Mouse (Mus musculus): ENCODE measurements around the gene Zfp456. TPM values are rescaled to one million over a fixed set of nuclear protein-coding genes. Genes with fewer than 3 reads are reported as not detected.

The Zfp456 gene
- total and polyA plus RNA-seq, 3 experiments, result 2.4 to 7.4 (median 4.7) TPM

DNA sequence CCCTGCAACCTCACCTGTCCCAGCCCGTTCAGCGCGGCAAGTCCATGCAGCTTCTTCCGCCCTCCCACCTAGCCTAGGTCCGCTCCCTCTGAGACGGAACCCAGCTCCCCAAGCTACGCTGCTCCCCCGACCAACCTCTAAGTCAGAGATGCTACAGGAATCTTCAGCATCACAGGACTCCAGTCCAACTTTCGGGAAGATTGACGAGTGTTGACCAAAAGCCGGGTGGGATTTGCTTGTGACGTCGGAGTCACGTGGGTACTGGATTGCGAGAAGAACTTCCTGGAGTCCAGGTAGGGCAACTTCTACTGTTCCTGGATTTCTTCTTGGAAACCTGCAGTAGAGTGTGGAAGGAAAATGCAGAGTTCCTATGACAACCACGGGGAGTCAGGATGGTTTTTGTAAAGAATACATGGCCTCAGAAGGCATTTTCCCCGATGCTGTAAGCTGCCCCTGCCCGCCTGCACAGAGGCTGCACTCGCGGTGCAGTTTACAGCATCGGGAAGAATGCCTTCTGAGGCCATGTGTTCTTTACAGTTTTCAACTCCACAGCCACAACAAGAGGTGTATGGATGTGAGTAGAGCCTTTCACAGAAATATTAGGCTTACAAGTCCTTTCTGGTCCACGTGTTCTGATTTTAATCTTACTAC lies 45.7 kb upstream of the Zfp456 start, which contains the start of gene Zfp459:
Gene Zfp459 (minus strand): TSS at position 212 of the 651 bp plus-strand sequence.
- no peaks in the 10 kb centered on the region; a peak in 1 of 4 replicates for H3K4me1 ChIP-seq (ENCODE audit: control insufficient read depth in 1 of 2, insufficient read depth in 2 of 2)
- in situ Hi-C loops (cut with MboI; ENCODE audit: low pct_ligation_motif_present, low pct_unique_long_range_greater_than_20kb, low sequenced_read_pairs) (no loop called here), dilution Hi-C loops (cut with MboI; ENCODE audit: extremely low pct_ligation_motif_present, extremely low pct_unique_long_range_greater_than_20kb, low sequenced_read_pairs) (no loop called here)
- no peaks in the 10 kb centered on the region for H3K27me3 ChIP-seq (replicated peaks)
- TF ChIP-seq ELF1 (IDR thresholded peaks at IDR 0.05; ENCODE audit: low read depth, low read length), result 0 out of 2 replicates have a peak, but pooled peaks have one; percentile 43
- TF ChIP-seq JUN (IDR thresholded peaks at IDR 0.05; ENCODE audit: insufficient read depth, low read depth, low read length), result no peak
- peak; percentile 68 for TF ChIP-seq USF1 (IDR thresholded peaks at IDR 0.05; ENCODE audit: low read depth, low read length)
- TF ChIP-seq USF2 (conservative IDR thresholded peaks at IDR 0.05; ENCODE audit: low read depth, low read length), result peak; percentile 60
- peak; percentile 47; the same call in 1 of the 2 replicates for TF ChIP-seq MAX (IDR thresholded peaks at IDR 0.05; ENCODE audit: low read length)
- TF ChIP-seq MYC (IDR thresholded peaks at IDR 0.05; ENCODE audit: low read depth, low read length), result 0 out of 2 replicates have a peak, but pooled peaks have one; percentile 43
- H3K79me2 ChIP-seq (replicated peaks; ENCODE audit: control insufficient read depth, extremely low read depth, insufficient read depth, poor library complexity, severe bottlenecking), result no peaks in the 10 kb centered on the region
- H3K4me3 ChIP-seq (replicated peaks in 1 of 3; ENCODE audit: low read depth in 2 of 3, low read length in 2 of 3, poor library complexity in 1 of 3), result peak within 1 kb of the TSS in 2 of 3 experiments; percentile 24 to 60
- H3K36me3 ChIP-seq (replicated peaks in 1 of 2; ENCODE audit: control insufficient read depth in 1 of 2, insufficient read depth in 1 of 2, low read length in 1 of 2), result no peaks in the 10 kb centered on the region
- peak within 1 kb of the TSS; percentile 13; the same call in 1 of the 2 replicates for H3K9ac ChIP-seq (ENCODE audit: insufficient read depth, low read depth)
- DNase-seq (ENCODE audit: extremely low read depth), result no peak
- H3K4me2 ChIP-seq (ENCODE audit: insufficient read depth, low read depth, poor library complexity, severe bottlenecking), result peak within 1 kb of the TSS; percentile 25; the same call in 1 of the 2 replicates
- no peak within 1 kb of the TSS for H3K27ac ChIP-seq (ENCODE audit: insufficient read depth, low read depth)
- H3K9me3 ChIP-seq (replicated peaks; ENCODE audit: low read length), result no peaks in the 10 kb centered on the region

DNA sequence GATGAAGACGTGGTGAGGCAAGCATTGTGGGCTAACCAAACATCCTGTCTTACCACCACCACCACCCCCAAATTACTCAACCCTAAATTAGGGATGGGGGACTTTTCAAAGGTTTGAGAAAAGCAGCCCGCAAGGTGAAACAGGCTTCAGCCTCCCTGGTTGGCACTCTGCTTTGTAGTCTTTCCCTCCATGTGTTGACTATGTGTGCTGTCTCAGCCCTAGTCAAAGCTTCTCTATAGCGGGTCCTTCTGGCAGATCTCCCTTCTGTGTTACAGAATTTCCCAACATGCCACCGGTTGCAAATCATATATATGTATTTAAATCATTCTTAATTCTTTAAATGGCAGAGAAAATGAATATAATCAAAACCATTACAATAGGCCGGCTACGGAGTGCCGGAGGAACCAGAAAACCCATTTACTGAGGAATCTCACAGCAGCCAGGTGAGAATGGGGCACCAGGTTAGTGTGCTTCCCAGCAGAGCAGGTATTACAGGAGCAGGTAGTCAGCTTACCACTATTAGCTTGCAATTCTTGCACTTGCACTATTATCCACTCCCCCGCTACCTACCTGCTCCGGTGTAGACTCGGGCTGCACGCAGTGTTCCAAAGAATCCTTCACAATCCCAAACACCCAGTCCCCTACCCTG lies 45.1 kb upstream of the Zfp456 start:
- no peak for DNase-seq (ENCODE audit: extremely low read depth)
- no peaks in the 10 kb centered on the region for H3K27me3 ChIP-seq (replicated peaks)
- H3K4me1 ChIP-seq (ENCODE audit: control insufficient read depth in 1 of 2, insufficient read depth in 2 of 2), result no peaks in the 10 kb centered on the region; a peak in 1 of 4 replicates
- in situ Hi-C loops (cut with MboI; ENCODE audit: low pct_ligation_motif_present, low pct_unique_long_range_greater_than_20kb, low sequenced_read_pairs), result no loop called here
- TF ChIP-seq KAT2A (IDR thresholded peaks at IDR 0.05; ENCODE audit: insufficient replicate concordance, low read length) (no peak), BHLHE40 (IDR thresholded peaks at IDR 0.05; ENCODE audit: low read depth, low read length) (no peak), MAX (IDR thresholded peaks at IDR 0.05; ENCODE audit: low read length) (no peak), ETS1 (conservative IDR thresholded peaks at IDR 0.05; ENCODE audit: low read depth, low read length) (no peak), PAX5 (IDR thresholded peaks at IDR 0.05; ENCODE audit: low read length) (no peak), EP300 (IDR thresholded peaks at IDR 0.05; ENCODE audit: low read length) (no peak), CHD2 (IDR thresholded peaks at IDR 0.05; ENCODE audit: low read length) (no peak), UBTF (IDR thresholded peaks at IDR 0.05; ENCODE audit: low read depth, low read length) (no peak), IRF4 (IDR thresholded peaks at IDR 0.05; ENCODE audit: low read depth, low read length) (no peak), E2F4 (IDR thresholded peaks at IDR 0.05; ENCODE audit: insufficient replicate concordance, low read depth, low read length) (no peak), CTCF (conservative IDR thresholded peaks at IDR 0.05 in 1 of 2, IDR thresholded peaks at IDR 0.05 in 1 of 2; ENCODE audit: low read depth in 2 of 2, low read length in 2 of 2) (no peak), MEF2A (IDR thresholded peaks at IDR 0.05; ENCODE audit: borderline replicate concordance, low read depth, low read length) (no peak), TBP (conservative IDR thresholded peaks at IDR 0.05; ENCODE audit: low read depth, low read length) (no peak), MXI1 (IDR thresholded peaks at IDR 0.05; ENCODE audit: low read depth, low read length) (no peak), CHD1 (IDR thresholded peaks at IDR 0.05; ENCODE audit: low read depth, low read length) (no peak), SIN3A (IDR thresholded peaks at IDR 0.05; ENCODE audit: low read length) (no peak), SMC3 (IDR thresholded peaks at IDR 0.05; ENCODE audit: low read depth, low read length) (no peak), MAFK (IDR thresholded peaks at IDR 0.05; ENCODE audit: insufficient replicate concordance, low read length) (no peak), ZC3H11A (IDR thresholded peaks at IDR 0.05; ENCODE audit: low read depth, low read length) (no peak)
- H3K79me2 ChIP-seq (replicated peaks; ENCODE audit: control insufficient read depth, extremely low read depth, insufficient read depth, poor library complexity, severe bottlenecking), result no peaks in the 10 kb centered on the region
- H3K4me2 ChIP-seq (ENCODE audit: insufficient read depth, low read depth, poor library complexity, severe bottlenecking), result peak overlapping the region; percentile 25; the same call in 1 of the 2 replicates
- no peaks in the 10 kb centered on the region for H3K9me3 ChIP-seq (replicated peaks; ENCODE audit: low read length)
- H3K9ac ChIP-seq (ENCODE audit: insufficient read depth, low read depth), result no peak overlapping the region
- dilution Hi-C loops (cut with MboI; ENCODE audit: extremely low pct_ligation_motif_present, extremely low pct_unique_long_range_greater_than_20kb, low sequenced_read_pairs), result no loop called here
- H3K36me3 ChIP-seq (replicated peaks in 1 of 2; ENCODE audit: control insufficient read depth in 1 of 2, insufficient read depth in 1 of 2, low read length in 1 of 2), result no peaks in the 10 kb centered on the region
- peak overlapping the region in 1 of 3 experiments; percentile 60 for H3K4me3 ChIP-seq (replicated peaks in 1 of 3; ENCODE audit: low read depth in 2 of 3, low read length in 2 of 3, poor library complexity in 1 of 3)
- H3K27ac ChIP-seq (ENCODE audit: insufficient read depth, low read depth), result no peak overlapping the region
